Mouse (Mus musculus): ENCODE measurements at regions not wholly inside any gene's neighbourhood (a gene's known extent, or its start where the extent isn't known, plus 50 kb on each side); places are given as distances from the start of the nearest gene placed in this dataset.

GRCm38 (mm10) chr19:55985518-55985917, 243.9 kb downstream of the Tcf7l2 start:
- peak in 1 of 2 experiments; percentile 37 for DNase-seq (ENCODE audit: low spot score in 2 of 2)

- peak in 1 of 2 experiments; percentile 79 for DNase-seq (ENCODE audit: low spot score in 2 of 2)
Measured at GRCm38 (mm10) chr19:55991791-55992726, 250.4 kb downstream of the Tcf7l2 start.

DNA sequence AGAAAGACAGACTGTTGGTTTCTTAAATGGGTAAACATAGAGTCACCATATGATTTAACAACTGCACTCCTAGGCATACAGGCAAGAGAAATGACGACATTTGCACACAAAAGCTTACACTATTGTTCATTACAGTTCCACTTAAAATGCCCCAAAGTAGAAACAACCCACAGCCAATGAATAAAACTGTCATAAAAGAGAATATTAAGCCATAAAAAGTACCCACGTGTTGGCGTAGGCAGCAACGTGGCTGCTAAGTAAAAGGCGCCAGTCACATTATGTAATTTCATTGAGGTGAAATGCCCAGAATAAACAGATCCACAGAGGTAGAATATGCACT, 251.1 kb downstream of the Tcf7l2 start:
- DNase-seq (ENCODE audit: low spot score in 2 of 2) = peak; percentile 37 to 47

DNA sequence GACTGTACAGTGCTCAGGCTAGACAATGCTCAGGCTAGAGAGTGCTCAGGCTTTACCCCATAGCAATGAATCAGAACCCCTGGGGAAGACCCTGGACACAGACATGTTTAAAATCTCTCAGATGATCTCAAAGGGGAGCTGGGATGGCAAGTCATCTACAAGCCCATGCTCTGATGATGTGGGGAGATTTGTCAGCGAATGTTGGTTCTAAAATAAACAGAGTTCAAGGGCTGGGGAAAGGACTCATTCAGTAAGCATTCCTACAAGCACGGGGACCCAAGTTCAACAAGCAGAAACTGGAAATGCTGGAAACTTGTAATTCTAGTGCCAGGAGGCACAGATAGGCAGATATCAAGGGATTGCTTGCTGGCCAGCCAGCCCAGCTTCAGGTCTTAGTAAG, 254.1 kb downstream of the Tcf7l2 start:
- DNase-seq (ENCODE audit: low spot score in 2 of 2) = no peak

DNA sequence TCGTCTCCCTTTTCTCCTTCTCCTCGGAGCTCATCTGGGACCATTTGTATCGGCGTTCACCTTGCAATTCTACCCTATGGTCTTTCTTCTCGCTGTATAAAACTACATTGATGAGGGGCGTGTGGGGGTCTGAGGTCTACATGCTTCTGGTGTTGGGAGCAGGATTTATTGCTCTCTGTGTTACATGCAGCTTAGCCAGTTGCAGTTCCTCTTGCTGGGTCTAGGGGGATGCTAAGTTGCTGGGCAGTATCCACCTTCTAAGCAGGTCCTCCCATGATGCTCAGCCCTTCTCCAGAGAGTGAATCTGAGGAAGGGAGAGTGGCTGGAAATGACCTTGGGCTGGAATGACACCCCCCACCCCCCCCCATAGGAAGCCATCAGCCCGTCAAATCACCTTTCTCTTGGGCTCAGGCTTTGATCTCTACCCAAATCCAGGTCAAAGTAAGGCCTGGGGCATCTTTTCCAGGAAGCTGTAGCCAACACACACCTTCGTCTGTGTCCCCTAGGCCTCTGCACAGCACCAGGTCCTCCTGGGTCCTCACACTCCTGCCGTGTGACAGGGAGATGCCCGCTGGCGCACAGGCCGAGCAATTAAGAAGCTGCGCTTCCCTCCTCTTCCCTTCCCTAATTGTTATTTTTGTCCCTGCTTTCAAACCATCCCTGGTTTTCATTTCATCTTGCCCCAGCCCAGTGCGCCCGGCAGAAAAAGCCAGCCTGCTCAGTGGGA, 257.0 kb downstream of the Tcf7l2 start:
- no peak for DNase-seq (ENCODE audit: low spot score in 2 of 2)

DNA sequence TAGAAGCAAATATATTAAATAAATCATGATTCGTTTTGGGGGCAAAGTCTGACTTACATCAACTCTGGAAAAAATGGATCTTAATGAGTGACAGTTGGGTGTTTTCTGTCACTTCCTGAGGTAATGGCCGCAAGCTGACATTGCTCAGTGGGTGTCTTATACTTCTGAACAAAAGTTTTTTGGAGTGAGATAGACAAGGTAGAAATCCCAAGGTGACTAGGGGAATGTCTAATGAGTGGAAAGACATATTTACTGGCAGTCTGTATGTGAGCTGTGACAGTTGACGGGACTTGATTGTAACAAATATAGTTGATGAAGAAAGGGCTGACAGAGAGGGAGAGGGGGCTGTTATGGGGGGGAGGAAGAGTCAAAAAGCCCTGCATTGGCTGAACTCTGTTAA, 257.8 kb downstream of the Tcf7l2 start:
- no peak for DNase-seq (ENCODE audit: low spot score in 2 of 2)

- no peak for DNase-seq (ENCODE audit: low spot score in 2 of 2)
Measured at GRCm38 (mm10) chr19:56001428-56001827, 259.8 kb downstream of the Tcf7l2 start.

GRCm38 (mm10) chr19:56005886-56006285, 264.3 kb downstream of the Tcf7l2 start:
- no peak for DNase-seq (ENCODE audit: low spot score in 2 of 2)

DNA sequence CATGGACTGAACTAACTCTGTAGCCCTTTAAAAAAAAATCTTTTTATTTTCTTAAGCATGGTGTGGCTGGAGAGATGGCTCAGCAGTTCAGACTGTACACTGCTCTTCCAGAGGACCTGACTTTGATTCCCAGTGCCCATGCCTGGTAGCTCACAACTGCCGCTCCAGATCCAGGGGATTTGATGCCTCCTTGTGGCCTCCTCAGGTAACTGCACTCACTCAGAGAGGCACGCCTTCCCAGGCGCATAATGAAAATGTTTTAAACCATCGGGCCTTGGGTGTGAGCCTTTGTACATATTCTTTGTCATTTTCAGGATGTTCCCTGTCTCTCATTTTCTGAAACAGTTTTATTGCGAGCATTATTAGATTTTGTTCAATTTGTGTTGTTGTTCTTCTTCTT, 265.8 kb downstream of the Tcf7l2 start:
- DNase-seq (ENCODE audit: low spot score in 2 of 2) = no peak

DNA sequence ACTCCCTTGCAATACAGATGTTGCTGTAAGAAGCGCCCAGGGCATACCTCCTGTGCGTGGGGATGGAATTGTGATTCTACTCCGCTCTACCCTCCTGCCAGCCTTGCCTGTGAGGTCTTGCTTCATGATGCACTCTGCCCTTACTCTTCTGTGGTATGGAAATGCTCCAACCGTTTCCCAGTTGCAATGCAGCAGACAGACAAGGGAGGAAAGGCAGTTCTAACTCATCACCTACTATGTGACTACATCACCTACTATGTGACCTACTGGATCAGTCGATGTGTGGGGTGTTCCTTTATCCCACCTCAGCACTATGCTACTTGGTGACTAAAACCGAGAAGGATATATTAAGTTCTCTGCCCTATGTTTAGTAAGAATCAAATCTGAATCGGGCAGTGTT, 269.1 kb downstream of the Tcf7l2 start:
- no peak for DNase-seq (ENCODE audit: low spot score in 2 of 2)

GRCm38 (mm10) chr19:56011292-56011691, 269.7 kb downstream of the Tcf7l2 start:
- no peak for DNase-seq (ENCODE audit: low spot score in 2 of 2)

- DNase-seq (ENCODE audit: low spot score in 2 of 2) = no peak
Measured at GRCm38 (mm10) chr19:56016548-56017346, 270.2 kb upstream of the Habp2 start.

DNA sequence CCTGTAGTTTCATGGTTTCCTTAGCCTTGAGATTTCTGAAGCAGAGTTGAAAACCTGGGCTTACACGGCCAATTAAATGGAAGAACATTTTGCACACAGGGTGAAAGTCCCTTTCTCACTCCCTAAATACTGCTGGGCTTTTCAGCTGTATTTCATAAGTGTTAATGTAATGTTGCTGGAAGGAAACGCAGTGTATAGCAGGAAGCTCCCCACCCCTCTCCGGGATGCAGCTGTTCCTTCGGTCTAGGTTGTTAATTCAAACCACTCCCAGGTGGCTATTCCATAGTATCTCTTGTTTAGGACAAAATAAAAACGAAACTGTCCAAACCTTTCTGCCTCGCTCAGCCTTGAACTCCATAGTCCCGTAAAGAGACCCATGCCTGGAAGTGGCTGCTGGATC, 269.4 kb upstream of the Habp2 start:
- DNase-seq (ENCODE audit: low spot score in 2 of 2) = no peak

- DNase-seq (ENCODE audit: low spot score in 2 of 2) = no peak
Measured at GRCm38 (mm10) chr19:56019143-56019542, 267.8 kb upstream of the Habp2 start.

DNA sequence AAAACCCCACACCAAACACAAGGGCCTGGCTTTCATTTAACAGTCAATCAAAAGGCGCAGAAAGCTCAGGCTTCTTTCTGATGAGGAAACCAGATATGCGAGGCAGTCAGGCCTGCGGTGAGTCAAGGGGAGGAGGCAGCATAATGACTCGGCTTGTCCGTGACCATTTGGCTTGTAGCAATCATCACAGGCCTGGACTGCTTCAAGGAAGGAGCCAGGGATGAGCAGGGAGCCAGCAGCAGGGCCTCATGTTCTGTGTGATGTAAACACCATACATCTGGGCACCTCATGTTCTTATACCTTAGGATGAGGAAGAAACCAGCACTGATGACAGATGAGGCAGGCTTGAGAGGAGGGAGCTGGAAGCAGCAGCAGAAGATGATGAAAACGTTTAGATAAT, 264.6 kb upstream of the Habp2 start:
- no peak for DNase-seq (ENCODE audit: low spot score in 2 of 2)

- DNase-seq (ENCODE audit: low spot score in 2 of 2) = no peak
Measured at GRCm38 (mm10) chr19:56024599-56024998, 262.3 kb upstream of the Habp2 start.

DNA sequence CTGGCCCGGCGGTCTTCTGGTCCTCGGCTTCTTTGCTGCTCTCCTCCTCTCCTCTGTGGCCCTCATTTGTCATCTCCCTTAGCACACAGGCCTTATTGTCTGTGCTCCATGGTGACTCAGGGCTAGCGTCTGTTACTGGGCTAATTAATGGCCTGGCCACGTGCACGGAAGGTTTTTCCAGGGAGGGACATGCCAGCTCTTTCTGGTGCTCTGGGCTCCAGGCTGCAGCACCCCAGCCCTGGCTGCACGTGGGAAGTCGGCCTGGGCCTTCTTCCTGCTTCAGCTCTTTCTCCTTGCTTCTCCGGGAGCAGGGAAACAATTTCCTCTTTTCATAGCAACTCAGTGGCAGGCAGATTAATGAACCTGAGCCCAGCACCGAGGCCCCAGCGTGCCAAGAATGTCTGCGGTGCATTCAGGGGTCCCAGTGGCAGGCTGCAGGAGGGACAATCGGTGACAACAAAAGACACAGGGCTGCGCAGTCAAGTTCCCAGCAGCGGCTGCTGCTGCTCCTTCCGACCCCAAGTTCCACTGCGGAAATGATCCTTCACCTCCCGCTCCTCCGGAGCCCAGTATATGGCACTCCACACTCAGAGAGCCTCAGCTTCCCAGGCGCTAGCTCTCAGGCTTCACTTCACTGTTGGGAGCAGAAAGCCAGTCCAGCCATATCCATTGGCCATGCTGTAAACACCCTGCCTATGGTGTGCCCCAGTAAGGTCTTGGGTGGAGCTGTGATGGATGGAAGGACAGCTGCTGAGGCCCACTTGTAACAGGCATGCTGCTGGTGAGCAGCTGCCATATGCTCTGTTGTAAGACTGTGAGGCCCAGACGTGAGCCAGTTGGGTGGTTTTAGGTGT, 257.3 kb upstream of the Habp2 start:
- DNase-seq (ENCODE audit: low spot score in 2 of 2) = peak; percentile 57 to 58

DNA sequence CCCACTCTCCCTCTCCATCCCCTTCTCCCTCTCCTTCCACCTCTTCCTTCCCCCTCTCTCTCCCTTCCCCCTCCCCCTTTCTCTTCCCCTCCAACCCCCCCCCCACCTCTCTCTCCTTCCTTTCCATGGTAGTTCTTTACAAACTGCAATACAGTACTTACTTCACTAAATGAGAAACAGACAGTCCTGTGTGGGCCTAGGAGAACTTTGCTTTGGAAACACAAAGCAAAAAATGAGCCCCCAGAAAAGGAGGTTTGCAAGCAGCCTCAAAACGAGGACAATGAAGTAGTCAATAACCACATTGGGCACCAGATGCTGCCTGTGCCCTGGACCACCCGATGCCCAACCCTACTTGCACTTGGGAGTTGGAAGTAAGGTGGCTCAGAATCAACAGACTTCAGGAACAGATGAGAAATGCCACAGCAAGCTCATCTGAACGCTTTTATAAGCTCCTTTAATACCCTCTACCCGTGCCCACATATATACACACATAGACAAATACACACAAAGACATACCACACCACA, 256.5 kb upstream of the Habp2 start:
- no peak for DNase-seq (ENCODE audit: low spot score in 2 of 2)

DNA sequence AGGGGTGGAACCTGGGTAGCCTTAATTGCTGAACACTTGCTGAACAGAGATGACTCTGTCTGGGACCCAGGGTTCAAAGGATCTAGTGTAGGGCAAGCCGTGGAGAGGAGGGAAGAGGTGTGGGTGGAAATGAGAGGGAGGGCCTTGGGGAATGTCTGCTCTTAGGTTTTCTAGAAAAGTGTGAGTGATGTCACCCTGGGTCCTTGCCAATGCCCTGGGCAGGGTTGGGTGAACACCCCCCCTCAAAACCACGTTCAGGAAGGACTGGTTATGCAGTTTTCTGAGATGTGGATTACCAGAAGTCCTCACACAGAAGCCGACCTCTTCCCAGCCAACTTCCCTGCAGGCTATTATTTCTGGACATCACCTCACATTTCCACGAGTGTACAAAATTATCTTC, 252.4 kb upstream of the Habp2 start:
- DNase-seq (ENCODE audit: low spot score in 2 of 2) = no peak

DNA sequence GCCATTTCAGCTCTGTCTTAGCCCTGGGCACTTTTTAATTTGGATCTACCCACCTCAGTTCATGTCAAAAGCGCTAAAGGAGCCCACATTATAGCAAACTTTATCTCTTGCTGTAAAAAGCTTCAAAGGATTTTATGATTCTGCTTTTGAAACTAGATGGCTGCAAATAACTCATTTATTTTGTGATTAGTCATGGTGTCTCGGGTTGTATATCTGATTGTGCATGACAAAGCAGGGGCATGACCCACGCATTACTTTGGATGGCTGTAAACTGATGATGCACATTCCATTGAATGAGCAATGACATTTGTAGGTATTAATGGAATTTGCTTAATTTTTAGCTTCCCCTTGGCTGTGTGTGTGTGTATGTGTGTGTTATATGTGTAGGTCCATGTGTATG, 249.4 kb upstream of the Habp2 start:
- no peak for DNase-seq (ENCODE audit: low spot score in 2 of 2)

Data from left cerebral cortex, adult 9 months (tissue).